Mouse (Mus musculus) fat pad, adult 2 months (tissue): Measurements from ENCODE around the gene Nfyb.

Source experiments
- DNase-seq: peaks from one replicate; pipeline ENCODE4 v3.0.0-alpha.2; 2011; ENCODE audit warnings: low read depth, low spot score; ENCODE audit errors: extremely low read depth

Nfyb gene

DNA sequence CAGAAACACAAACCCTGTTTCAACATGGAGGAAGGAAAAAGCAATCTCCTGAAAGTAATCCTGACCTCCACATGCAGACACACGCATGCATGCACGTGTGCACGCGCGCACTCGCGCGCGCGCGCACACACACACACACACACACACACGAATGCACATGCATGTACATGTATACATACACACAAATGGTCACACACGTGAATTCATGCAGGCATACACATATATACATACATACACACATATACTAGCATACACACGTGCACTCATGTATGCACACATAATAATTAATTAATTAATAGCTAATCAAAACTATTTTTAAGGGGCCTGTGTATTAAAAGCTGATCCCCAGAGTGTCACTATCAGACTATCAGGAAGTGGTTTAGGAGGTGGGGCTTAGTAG, 15.9 kb upstream of the Nfyb start:
- DNase-seq: no peak

DNA sequence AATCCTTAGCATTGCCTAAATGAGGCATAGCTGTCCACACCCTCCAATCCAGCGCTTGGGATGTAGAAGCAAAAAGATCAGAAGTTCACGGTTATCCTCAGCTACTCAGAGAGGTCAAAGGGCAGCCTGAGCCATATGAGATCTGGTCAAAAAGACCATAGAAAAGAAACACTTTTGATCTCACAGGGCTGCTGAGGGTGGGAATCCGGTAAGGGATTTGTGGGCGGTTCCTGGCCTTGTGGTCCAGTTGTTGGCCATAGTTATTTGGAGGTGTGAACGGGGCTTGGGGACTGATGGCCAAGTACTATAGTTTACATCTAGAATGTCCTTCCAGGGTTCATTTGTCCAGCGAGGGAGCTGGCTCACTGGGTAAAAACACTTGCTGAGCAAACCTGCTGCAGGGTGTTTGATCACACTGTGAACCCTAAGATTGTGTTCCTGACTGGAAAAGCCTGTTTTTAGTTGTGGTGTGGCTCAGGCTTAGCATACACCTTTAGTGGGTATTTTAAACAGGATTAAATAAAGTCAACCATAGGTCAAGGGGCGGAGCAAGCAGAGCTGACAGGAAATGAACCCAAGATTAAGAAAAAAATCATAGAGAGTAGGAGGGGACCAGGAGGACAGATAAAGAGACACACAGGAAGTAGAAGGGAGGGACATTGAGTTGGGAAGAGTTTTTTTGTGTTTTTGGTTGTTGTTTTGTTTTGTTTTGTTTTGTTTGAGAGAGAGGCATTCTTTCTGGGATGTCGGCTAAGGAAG, 15.0 kb upstream of the Nfyb start:
- DNase-seq: no peak

DNA sequence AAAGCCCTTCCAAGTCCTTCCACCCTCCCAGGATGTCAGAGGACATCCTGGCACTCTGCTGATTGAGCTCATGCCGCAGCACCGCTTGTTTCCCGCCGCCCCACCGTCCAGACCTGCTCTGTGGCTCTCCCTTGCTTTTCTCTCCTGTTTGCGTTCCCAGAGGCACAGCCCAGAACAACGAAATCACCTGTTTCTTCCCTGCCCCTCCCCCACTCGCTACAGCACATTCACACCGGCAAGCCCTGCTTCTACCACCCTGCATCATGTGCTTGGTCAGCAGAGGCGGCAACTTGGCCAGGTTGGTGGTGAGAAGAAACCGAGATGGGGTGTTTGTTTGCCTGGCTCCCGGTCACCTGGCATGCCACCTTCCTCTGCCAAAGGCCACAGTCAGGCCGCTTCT, 13.9 kb upstream of the Nfyb start:
- DNase-seq: no peak

DNA sequence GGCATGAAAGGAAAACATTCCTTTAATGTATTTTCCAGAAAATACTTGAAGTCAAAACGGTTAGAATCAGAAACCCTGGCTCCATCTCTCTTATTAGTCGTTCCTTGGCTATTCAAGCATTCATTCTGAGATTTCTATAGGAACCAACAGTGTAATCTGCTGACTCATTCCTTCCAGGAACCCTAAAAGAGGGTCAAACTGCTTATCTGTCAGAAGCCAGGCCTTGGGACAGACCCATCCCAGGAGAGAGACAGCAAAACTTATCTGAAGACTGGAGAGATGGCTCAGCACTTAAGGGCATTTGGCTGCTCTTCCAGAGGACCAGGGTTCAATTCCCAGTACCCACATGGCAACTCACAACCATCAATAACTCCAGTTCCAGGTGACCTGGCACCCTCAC, 13.1 kb upstream of the Nfyb start:
- no peak for DNase-seq

DNA sequence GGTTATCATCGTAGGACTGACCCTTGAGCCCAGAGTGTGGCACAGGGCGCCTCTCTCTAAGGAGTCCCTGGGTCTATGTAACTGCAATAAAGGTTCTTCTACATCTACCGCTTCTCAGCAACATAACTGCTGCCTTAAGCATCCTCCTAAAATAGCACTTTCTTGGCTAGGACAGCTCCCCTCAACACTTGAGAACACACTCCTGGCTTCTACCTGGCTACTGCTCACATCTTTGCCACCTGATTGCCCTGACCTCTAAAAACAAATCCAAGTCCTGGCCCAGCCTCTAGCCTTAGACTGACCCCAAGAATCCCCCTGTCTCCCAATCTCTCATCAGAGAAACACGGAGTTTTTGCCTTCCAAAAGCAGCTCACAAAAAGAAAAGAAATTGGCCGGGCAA, 10.9 kb upstream of the Nfyb start:
- no peak for DNase-seq

DNA sequence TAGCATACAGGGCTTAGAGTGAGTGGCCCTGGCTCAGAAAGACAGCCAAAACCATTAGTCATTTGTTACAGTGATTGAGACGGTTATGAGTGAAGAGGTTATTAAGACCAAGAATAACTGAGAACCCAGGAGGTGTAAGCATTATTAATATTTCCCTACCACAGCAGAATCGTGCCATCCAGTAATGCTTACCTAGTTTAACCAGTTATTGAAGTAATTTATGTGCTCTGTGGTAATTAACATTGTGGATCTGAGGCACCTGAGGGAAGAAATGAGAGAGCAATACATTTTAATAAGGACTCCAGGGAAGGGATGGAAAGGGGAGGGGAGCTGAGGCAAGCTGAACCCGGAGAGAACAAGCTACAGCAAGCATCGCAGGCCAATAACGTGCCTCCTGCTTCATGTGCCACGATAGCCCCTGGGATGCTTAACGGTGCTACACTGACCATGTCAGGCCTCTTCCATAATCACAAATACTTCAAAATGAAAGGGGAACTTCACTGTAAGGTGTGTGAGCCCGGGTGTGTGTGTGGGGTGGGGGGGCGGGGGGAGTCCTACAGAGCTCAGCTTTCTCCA, 7.7 kb upstream of the Nfyb start:
- no peak for DNase-seq

DNA sequence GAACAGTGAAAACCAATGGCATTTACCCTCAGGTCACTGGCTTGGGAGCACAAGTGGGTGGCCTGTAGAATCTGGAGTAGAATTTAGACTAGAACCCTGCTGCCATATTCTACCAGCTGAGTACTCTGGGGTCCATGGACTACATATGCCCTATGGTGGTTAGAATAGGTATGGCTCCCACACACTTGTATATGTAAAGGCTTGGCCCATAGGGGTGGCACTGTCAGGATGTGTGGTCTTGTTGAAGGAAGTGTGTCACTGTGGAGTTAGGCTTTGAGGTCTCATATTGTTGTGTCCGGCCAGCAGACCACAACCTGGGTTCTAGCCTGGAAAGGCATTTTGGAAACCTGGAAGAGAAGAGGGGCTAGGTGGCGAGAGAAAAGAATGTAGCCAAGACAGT, 6.8 kb upstream of the Nfyb start:
- DNase-seq: no peak

DNA sequence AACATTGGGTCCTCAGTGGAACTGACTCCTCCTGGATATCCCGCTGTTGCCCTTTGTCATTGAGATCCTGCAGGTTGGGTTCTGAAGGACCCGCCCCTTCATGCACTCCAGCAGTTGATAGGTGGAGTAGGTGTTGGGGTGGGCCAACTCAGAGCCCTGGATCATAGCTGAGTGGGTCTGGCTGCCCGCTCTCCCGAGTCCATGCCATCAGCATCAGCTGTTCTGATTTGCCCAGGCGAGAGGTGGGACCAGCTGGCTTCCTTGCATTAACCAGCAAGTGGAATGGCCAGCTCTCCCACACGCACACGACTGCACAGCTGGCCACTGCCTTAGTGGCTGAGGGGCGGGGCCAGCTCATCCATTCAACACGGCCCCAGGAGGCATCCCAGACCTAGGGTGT, 5.0 kb upstream of the Nfyb start:
- DNase-seq: no peak

DNA sequence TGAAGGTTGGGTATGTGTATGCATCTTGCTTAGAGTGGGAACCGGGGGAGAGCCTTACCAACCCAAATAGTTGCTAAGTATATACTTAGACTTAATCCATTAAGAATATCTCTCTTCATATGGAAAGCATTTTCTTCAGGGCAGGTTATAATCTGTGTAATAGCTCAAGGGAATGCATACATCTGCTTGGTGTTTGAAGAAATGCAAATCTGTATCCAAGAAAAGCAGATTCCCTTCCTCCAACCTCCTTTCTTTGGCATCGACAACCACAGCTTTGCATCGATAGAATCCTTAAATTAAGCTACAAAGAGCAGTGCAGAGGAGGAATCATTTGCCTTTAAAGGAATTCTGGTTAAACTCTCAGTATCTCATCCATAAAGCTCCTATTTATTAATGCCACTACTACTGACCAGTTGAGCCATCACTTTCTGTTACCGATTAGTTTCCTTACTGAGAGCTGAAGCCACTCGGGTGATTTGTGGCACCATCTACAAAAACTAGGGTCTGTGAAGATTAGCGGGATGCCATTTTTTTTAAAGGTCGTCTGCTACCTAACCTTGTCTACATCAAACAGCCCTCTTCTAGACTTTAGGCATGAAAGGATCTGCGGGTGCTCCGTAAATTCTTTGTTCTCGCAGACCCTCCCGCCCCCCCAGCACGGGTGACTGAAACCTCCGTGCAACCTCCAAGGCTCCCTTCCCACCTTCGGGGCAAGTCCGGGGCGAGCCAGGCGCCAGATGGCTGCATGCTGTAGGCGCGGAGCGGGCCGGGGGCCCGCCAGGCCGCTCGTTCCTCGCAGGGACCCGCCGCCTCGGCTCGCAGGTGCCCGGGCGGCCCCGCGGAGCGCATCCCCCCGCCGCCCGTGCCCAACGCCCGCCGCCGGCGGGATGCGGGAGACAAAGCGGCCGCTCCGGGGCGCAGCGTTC, 925 bp downstream of the Nfyb start:
- DNase-seq: no peak

DNA sequence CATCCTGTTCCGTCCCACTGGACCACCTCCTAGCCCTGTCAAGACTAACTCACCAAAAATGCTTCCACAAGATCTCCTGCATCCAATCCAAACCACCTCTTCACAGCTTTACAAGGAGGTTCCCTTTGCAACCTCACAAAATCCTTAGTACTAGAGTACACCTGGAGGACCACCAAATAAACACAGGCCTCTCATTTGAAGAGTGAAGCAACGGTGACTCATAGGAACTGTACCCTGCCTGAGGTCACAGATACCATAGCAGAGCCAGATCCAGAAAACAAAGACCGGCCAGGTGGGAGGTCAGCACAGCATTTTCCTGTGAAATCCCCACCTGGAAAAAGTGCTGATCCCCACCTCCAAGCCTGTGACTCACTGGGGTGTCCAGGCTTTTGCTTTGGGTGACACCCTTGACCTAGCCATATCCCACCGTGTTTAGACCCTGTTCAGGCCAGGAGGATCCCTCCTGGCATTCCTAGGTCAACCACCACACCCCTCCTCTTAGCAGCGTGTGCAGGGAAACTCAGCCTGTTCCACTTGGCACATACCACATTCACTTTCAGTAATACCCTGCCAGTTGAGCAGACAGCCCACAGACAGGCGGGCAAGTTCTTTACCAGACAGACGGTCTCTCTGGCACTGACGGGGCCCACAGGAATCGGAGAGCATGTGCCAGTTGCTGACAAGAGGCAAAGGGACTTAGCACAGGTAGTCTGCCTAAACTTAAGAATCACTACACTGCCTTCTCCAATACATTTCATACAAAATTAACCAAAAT, 2.7 kb downstream of the Nfyb start:
- DNase-seq: no peak

DNA sequence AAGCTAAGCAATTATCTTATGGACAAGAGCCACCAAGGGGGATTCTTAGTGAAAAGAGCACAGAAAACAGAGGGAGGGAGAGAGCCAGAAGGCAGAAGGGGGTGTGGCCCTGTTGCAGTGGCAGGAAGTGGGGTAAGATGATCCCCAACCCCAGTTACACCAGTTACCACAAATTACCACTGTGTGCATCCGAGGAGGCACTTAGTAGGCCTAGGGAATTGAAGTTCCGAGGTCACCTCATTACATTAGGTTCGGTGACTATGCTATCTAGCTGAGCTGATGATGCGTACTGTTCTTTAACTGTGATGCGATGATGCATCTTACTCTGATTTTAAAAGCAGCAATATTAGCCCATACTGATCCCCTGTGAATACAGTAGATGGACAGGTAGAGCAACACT, 4.2 kb downstream of the Nfyb start:
- no peak for DNase-seq

DNA sequence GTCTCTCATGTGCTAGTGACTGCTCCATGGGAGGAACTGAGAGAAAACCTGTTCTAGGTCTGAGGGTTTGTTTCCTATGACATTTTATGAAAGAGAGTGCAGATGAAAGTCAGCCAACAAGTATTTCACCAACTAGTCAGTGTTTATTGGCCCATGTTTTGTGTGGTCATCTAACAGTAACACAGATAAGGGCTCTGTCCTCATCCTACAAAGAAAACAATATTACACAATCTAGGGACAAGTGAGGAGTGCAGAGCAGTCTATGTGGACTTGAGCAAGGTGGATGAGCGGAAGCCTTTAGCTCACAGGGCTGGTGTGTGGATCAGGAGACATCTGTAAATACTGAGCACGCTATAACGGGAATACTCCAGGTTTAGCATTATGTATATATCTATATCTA, 5.1 kb downstream of the Nfyb start:
- no peak for DNase-seq

DNA sequence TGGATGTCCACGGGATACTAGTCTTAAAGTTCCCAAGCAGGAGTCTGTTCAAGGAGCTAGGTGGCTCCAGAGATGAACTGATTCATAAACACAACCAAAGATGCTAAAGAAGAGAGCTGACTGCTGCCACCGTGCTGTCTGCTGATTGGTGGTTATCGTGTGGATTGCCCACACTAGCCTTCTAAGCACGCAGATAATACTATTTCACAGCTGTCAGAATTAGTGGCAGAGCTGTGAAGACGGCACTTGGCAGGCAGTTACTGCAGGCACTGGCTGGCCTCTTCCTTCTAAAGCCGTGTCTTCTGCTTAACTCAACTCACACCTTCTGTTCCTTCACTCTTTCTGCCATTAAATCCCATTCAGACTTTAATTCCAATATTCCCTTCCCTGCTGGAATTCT, 5.6 kb downstream of the Nfyb start:
- DNase-seq: no peak

DNA sequence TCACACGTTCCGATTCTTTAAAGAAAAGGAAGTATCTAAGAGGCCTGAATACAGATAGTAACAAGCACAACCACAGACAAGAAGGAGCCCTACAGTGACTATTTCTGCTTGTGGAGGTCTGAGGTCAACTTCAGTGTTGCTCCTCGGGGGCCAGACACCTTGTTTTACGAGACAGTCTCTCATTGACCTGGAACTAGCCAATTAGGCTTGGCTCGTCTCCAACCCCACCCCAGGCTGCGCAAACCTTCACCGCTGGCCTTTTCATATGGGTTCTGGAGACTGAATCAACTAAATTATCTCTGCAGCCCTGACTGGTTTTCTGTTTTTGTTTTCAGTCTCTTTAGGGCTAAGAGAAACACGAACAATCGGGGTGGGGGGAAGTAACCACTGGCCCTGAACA, 6.6 kb downstream of the Nfyb start:
- DNase-seq: no peak

DNA sequence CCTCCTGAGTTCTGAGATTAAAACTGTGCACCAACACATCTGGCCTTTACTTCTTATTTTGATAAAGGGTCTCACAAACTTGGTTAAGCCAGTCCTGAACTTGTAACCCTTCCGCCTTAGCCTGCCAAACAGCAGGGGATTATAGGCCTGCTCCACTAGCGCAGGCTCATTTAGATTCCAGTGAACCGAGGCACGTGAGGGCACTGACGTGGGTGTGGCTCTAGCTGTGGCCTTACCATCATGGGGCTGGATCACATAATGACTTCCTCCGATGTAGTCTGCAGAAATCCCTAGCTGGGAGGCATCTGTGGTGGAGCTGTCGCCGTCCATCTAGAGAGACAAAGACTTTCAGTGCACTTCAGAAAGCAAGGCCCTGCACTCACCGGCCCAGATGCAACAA, 7.5 kb downstream of the Nfyb start:
- no peak for DNase-seq

DNA sequence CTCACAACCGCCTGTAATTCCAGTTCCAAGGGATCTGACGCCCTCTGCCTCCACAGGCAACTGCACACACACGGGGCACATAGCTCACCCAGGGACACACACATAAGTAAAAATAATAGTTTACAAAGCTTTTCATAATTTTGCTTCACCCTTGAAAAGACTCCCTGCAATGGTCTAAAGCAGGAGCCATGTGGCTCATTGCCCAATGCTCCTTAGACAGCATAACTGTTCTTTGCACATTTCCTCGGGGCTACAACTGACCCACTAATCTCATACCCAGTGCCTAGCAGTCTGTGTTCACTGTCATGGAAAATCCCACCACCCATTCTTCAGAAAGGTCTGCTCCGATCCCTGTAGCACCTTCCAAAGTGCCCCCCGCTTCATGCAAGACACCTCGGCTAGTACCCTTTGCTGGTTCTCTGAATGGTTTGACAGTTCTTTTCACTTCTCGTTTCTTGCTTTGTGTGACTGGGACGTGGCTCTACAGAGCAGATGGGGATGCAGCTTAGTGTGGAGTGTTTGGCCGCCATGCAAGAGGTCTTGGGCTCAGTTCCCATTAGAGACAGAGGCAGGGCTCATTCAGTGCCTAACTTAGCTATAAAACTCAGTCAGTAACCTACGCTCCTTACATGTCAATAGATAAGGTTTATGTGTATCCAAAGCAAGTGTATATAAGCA, 8.6 kb downstream of the Nfyb start:
- DNase-seq: no peak

DNA sequence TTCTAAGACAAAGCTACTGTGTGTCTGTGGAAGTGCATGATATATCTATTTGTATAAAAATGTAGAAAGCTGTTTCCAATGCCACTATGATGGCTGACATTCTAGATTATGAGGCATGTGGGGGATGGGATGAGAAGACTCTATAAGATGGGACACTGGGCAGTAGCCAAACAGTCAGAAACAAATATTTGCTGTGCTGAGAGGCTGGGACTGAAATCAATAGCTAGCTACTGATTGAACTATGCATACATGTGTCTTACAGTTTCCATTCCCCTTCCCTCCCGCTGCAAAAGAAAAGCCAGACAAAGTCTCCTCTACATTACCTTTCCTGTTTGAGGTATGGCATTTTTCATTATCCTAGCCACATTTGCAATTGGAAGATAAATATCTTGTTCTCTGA, 9.3 kb downstream of the Nfyb start:
- DNase-seq: no peak

DNA sequence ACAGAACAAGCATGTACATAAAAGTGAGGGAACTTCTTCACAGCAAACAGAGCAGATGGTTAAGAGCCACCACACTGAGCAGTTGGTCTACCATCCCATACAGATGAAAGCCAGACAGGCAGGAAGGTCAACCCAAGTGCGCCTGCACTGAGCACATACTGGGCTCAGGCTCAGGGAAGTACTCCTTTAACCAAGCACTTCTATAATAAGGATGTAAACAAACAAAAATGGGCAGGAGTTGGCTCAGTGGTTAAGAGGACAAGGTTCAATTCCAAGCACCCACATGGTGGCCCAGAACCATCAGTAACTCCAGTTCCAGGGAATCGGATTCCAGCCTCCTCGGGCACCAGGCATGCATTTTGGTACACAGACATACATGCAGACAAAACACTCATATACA, 11.0 kb downstream of the Nfyb start:
- DNase-seq: no peak

DNA sequence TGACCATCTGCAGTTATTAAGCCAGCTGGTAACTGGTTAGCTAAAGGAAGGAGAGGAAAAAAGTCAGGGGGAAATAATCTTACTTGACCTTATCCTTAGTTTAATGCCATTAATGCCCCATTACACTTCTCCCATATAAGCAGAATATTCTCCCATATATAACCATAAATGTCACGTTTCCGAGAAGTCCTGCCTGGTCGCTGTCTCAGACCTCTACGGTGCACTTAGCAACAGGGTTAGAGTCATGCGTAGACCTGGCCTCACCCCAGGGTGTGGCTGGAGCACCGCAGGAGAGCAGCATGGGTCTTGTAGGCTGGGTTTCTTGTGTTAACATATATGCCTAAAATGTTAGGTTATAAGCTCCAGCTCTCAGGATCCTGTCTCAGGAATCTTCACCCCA, 13.2 kb downstream of the Nfyb start:
- DNase-seq: no peak

DNA sequence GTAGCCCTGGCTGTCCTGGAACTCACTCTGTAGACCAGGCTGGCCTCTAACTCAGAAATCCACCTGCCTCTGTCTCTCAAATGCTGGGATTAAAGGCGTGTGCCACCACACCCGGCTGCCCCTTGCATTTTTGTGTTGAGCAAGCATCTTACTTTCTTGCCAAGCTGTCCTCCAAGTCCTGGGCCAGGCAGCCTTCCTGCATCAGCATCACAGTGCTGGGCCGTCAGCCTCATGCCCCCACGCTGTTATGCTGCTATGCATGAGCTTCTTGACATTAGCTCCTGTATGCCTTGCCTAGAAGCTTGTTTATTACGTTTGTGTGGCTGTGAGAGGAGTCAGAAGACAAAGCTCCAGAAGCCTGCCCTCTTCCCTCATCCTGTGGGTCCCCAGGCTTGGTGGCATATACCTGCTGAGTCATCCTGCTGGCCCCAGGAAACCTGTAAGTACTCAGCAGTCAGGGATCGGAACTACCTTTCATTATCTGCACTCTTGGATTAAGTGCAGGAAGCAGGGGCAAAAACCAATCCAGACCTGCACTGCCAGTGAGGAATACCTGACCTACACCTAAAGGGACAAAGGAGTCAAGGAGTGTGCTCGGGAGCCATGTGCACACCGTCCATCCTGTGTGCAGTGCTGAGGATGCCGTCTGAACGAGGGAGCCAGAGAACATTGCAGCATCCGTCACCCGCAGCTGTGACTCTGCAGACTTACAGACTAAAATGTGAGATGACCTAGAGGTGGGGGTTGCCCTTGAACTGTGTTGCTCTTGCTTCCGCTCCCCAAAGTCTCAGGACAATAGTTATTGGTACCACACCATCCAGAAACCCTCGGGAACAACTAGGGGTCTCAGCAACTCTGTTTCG, 16.7 kb downstream of the Nfyb start:
- no peak for DNase-seq
